Mouse (Mus musculus): ENCODE data around the gene Kctd10.
A peak's percentile ranks its signal among the peaks of the same experiment; 100 is the strongest.

The Kctd10 gene

DNA sequence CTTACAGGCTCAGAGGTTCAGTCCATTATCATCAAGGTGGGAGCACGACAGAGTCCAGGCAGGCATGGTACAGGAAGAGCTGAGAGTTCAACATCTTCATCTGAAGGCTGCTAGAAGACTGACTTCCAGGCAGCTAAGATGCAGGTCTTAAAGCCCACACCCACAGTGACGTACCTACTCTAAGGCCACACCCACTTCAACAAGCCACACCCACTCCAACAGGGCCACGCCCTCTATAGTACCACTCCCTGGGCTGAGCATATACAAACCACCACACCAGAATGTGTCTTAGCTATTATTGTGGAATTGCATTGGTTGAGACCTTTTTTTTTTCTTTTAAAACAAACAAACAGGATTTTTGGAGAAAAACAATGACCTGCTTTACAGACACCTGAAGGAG is 34.8 kb downstream of the Kctd10 start:
- no peak for DNase-seq (ENCODE audit: low spot score)

DNA sequence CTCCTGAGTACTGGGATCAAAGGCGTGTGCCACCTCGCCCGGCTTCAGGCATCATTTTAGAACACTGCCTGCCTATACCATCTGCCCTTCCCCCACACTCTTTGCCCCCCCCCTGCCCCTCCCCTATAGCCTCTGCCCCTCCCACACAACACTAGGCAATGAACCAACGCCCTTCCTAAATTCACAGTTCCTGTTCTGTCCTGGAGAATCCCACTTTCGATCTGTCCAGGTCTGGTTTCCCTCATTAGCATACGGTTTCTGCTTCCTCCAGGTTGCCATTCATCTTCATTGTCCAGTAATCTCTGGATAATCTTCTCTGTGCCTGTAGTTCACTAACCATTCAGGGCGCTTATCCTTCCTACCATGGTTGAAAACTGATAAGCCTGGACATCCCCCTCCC is 36.7 kb downstream of the Kctd10 start:
- no peak for DNase-seq (ENCODE audit: low spot score)

GRCm38 (mm10) chr5:114342996-114343395 is 37.3 kb downstream of the Kctd10 start:
- DNase-seq (ENCODE audit: low spot score): no peak

DNA sequence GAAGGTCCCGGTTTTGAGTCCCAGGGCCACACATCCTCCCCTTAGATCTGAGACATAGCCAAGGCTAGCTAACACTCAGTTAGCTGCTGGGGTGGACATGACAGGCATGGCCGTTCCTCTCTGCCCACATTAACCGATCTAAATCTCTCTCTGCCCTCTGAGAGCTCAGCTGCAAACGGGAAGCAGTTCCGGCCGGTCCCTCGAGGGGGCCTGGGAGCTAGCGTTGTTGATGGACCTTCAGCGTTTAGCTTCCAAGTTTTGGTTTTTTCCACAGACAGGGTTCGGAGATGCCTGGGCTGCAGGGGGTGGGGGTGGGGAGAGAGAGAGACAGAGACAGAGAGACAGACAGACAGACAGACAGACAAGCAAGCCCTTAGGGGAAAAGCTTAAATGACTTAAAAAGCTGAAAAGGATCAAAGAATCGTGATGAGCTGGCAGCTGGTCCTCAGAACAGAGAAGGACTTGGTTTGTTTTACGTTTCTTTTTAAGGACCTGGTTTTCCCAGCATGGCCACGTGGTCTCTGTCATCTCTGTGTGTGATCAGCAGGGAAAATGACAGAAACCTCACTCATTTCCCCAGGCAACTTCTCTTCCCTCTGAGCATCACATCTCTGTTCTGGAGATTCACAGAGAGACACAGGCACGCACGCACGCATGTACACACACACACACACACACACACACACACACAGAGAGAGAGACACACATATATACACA is 56.4 kb downstream of the Kctd10 start:
- DNase-seq (ENCODE audit: low spot score): peak; percentile 33

GRCm38 (mm10) chr5:114323105-114323790 is 57.1 kb downstream of the Kctd10 start:
- DNase-seq (ENCODE audit: low spot score): peak; percentile 36

Data from lung, postnatal 25 days (tissue).